Mouse (Mus musculus): ENCODE measurements around the gene Dbi. TPM values are rescaled to one million over a fixed set of nuclear protein-coding genes. Genes with fewer than 3 reads are reported as not detected.

Gene Dbi
- polyA plus RNA-seq, 1 experiment from 2014 or later, result 571 TPM

DNA sequence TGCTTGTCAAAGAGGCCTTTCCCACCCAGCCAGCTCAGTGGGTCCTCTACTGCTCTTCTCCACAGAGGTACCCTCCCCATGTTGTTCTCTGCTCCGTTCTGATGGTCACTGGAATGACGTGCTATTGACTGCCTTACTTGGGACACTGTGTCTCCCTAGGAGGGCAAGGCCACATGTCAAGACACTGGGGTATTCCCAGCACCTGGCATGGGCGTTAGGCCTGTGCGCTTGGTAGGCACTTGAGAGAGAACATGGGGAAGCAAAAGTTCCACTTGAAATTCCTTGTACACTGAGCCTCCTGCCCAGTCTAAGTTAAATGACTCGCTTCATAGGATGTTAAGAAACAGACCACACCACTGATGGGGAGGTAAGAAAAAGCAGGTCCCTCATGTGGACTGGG, 51.8 kb downstream of the Dbi start:
- ATAC-seq (ENCODE audit: low FRiP score, low TSS enrichment), result no peak
- 90% methylated on average over 5 of the region's 5 CpGs for WGBS
- Histone ChIP-seq H3K4me1 (ENCODE audit: control insufficient read depth, insufficient read depth, low read length) (peaks cover 11% of the 10 kb centered on the region), H3K27me3 (ENCODE audit: control insufficient read depth, insufficient read depth, low read length) (no peaks in the 10 kb centered on the region), H3K4me3 (ENCODE audit: low read length) (no peak overlapping the region), H3K36me3 (ENCODE audit: control insufficient read depth, insufficient read depth, low read length) (no peaks in the 10 kb centered on the region), H3K4me2 (replicated peaks; ENCODE audit: low read depth, low read length) (no peak overlapping the region), H3K27ac (ENCODE audit: low read depth, low read length) (no peak overlapping the region), H3K9me3 (ENCODE audit: control insufficient read depth, low read length) (no peaks in the 10 kb centered on the region), H3K9ac (ENCODE audit: low read depth, low read length) (no peak overlapping the region)

DNA sequence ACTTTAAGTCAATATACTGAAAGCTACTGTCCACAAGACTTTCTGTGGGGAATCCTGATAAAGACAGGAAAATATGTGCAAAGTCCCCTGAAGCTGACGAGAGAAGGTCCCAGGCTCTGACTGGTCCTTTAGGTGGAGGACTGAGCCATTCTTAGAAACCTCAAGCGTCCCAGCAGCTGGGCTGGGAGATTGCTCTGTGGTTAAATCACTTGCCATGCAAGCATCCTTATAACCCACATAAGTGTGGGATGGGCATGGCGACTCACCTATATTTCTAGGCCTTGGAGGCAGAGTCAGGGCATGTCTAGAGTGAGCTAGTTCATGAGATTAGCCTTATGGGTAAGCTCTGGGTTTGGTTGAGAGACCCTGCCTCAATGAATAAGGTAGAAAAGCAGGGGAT, 54.3 kb downstream of the Dbi start:
- no peak for ATAC-seq (ENCODE audit: low FRiP score, low TSS enrichment)
- H3K27me3 ChIP-seq (ENCODE audit: control insufficient read depth, insufficient read depth, low read length), result no peaks in the 10 kb centered on the region
- H3K4me2 ChIP-seq (replicated peaks; ENCODE audit: low read depth, low read length), result no peak overlapping the region
- no peak overlapping the region for H3K27ac ChIP-seq (ENCODE audit: low read depth, low read length)
- no peak overlapping the region for H3K9ac ChIP-seq (ENCODE audit: low read depth, low read length)
- H3K4me1 ChIP-seq (ENCODE audit: control insufficient read depth, insufficient read depth, low read length), result no peaks in the 10 kb centered on the region
- H3K36me3 ChIP-seq (ENCODE audit: control insufficient read depth, insufficient read depth, low read length), result no peaks in the 10 kb centered on the region
- WGBS, result 84% methylated on average over 3 of the region's 3 CpGs
- no peaks in the 10 kb centered on the region for H3K9me3 ChIP-seq (ENCODE audit: control insufficient read depth, low read length)
- H3K4me3 ChIP-seq (ENCODE audit: low read length), result no peak overlapping the region

DNA sequence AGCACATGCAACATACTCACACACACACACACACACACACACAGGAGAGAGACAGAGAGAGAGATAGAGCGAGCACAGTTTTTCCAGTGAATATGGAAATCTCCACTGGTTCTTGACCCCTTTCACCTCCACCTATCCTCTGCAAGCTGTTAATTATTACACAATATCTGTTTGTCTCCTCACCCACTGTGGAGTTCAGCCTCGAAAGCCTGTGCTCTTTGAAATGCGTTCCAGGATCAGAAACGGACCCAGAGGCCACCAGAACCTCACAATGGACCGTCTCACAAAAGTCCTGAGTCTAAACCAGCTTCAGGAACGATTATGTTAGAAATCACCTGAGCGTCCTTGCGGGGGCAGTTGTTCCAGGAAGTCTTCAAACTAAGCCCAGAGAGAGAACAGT, 54.7 kb downstream of the Dbi start:
- Histone ChIP-seq H3K9ac (ENCODE audit: low read depth, low read length) (no peak overlapping the region), H3K36me3 (ENCODE audit: control insufficient read depth, insufficient read depth, low read length) (no peaks in the 10 kb centered on the region), H3K9me3 (ENCODE audit: control insufficient read depth, low read length) (no peaks in the 10 kb centered on the region), H3K4me2 (replicated peaks; ENCODE audit: low read depth, low read length) (no peak overlapping the region), H3K4me3 (ENCODE audit: low read length) (no peak overlapping the region), H3K27ac (ENCODE audit: low read depth, low read length) (no peak overlapping the region), H3K27me3 (ENCODE audit: control insufficient read depth, insufficient read depth, low read length) (no peaks in the 10 kb centered on the region), H3K4me1 (ENCODE audit: control insufficient read depth, insufficient read depth, low read length) (no peaks in the 10 kb centered on the region)
- whole genome bisulfite sequencing, result 83% methylated on average over 8 of the region's 8 CpGs
- no peak for ATAC-seq (ENCODE audit: low FRiP score, low TSS enrichment)

DNA sequence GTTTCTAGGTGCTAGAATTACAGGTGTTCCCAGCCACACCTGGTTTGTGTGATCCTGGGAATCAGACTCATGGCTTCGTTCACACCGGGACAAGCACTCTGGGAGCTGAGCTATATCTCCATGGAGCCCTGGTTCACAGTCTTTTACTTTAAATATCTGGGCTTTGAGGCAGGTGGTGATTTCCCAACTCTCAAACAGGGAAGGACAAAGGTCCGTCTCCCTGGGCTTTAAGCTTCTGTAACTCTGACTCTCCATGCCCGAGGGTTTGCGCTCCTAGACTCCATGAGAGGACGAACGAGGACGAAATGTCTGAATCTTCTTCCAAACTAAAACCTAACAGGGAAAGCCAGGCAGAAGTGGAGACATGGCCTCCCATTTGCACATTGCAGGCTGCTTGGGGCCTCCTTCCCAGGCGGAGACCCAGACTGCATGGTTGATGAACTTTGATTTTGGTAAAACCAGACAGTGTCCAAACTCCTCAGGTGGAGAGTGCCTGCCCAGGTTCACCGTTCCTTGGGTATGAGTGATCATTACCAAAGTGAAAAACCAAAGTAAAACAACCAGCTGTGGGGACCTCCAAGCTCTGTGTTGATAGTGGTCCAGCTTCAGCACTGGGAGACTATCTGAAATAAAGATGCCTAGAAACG, 56.7 kb downstream of the Dbi start:
- Histone ChIP-seq H3K27me3 (ENCODE audit: control insufficient read depth, insufficient read depth, low read length) (no peaks in the 10 kb centered on the region), H3K36me3 (ENCODE audit: control insufficient read depth, insufficient read depth, low read length) (no peaks in the 10 kb centered on the region), H3K4me1 (ENCODE audit: control insufficient read depth, insufficient read depth, low read length) (no peaks in the 10 kb centered on the region), H3K4me2 (replicated peaks; ENCODE audit: low read depth, low read length) (no peak overlapping the region), H3K9ac (ENCODE audit: low read depth, low read length) (no peak overlapping the region), H3K4me3 (ENCODE audit: low read length) (no peak overlapping the region), H3K27ac (ENCODE audit: low read depth, low read length) (no peak overlapping the region), H3K9me3 (ENCODE audit: control insufficient read depth, low read length) (no peaks in the 10 kb centered on the region)
- WGBS, result 92% methylated on average over 11 of the region's 11 CpGs
- no peak for ATAC-seq (ENCODE audit: low FRiP score, low TSS enrichment)

Other genes starting within 250 kb of the Dbi start
- 4.6 and 7.4 TPM in 2 replicates for gene Tmem177, start 207.9 kb downstream of the Dbi start, polyA plus RNA-seq (2014; fragmentation: Nextera tagmentation; extraction: Ambion mirVana)
- gene Cfap221, start 123.8 kb downstream of the Dbi start, polyA plus RNA-seq (2014; fragmentation: Nextera tagmentation; extraction: Ambion mirVana), result 0.21 and 0.35 TPM in 2 replicates
- 0.34 and 0.40 TPM in 2 replicates for gene Sctr, start 114.2 kb downstream of the Dbi start, polyA plus RNA-seq (2014; fragmentation: Nextera tagmentation; extraction: Ambion mirVana)
- gene Tmem37, start 47.0 kb downstream of the Dbi start, polyA plus RNA-seq (2014; fragmentation: Nextera tagmentation; extraction: Ambion mirVana), result 40.5 and 44.1 TPM in 2 replicates
- gene 3110009E18Rik, start 109 bp upstream of the Dbi start, polyA plus RNA-seq (2014; fragmentation: Nextera tagmentation; extraction: Ambion mirVana), result 22.2 and 31.9 TPM in 2 replicates
- gene Steap3, start 151.6 kb upstream of the Dbi start, polyA plus RNA-seq (2014; fragmentation: Nextera tagmentation; extraction: Ambion mirVana), result 2.1 and 2.2 TPM in 2 replicates
- gene C1ql2, start 219.5 kb upstream of the Dbi start, polyA plus RNA-seq (2014; fragmentation: Nextera tagmentation; extraction: Ambion mirVana), result not detected in 2 replicates